Comparison of ENCODE assay signal across 19 mouse cellular contexts in the genomic region with DNA sequence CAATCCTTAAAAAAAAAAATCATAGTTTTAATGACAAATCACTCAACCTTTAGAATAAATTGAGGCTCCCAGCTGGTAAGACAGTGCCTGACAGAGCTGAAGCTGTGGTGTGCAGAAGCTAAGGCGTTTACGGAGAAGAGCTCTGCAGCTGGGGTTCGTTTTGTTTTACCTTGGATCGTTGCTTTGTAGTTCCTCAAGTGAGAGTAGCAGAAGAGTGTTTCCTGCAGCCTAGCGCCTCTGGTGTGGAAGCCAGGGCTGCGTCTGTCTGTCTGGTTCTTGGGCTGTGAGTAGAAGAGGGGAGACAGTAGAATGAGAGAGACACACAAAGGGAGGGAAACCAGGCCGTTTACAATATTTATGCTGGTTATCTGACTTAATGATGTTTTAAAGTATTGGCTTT.
"Had no signal": no experiment of that assay in that cellular context is flagged by ENCODE, and none has a peak within 500 bp of the region (broad histone marks: within the 10 kb centered on the region; RNA-seq: fewer than 3 reads in every experiment).

No protein-coding gene starts in this region.

- DNase-seq: kidney, adult 18-20 months; kidney, adult 9 months; kidney, postnatal 14 days; layer of hippocampus, adult 9-11 months; liver; lung, adult 18-20 months; lung, postnatal 10 days; lung, postnatal 36 days; thymus, adult 2 months; thymus, postnatal 14 days; thymus, postnatal 4 days had no signal

- H3K4me3 ChIP-seq: layer of hippocampus, adult 2 months; limb, embryonic 10.5 days; limb, embryonic 13.5 days; liver, embryonic 12.5 days; liver, embryonic 15.5 days; lung, embryonic 15.5 days had no signal

- H3K4me1 ChIP-seq: limb, embryonic 10.5 days; limb, embryonic 13.5 days; liver, embryonic 12.5 days; liver, embryonic 15.5 days had no signal

- H3K36me3 ChIP-seq: limb, embryonic 10.5 days; limb, embryonic 13.5 days; liver, embryonic 12.5 days; liver, embryonic 15.5 days; lung, embryonic 15.5 days had no signal

- H3K4me2 ChIP-seq: limb, embryonic 13.5 days; liver, embryonic 12.5 days; liver, embryonic 15.5 days; lung, embryonic 15.5 days had no signal

- ATAC-seq: intestine, embryonic 16.5 days; liver, embryonic 12.5 days had no signal

- H3K27me3 ChIP-seq: liver, embryonic 15.5 days; lung, embryonic 15.5 days had no signal

- H3K9ac ChIP-seq: limb, embryonic 13.5 days; liver, embryonic 12.5 days; liver, embryonic 15.5 days; lung, embryonic 15.5 days had no signal

- H3K27ac ChIP-seq: layer of hippocampus, adult 2 months; limb, embryonic 10.5 days; limb, embryonic 13.5 days; liver, embryonic 12.5 days; liver, embryonic 15.5 days; lung, embryonic 15.5 days; stomach, postnatal 0 days had no signal

- H3K9me3 ChIP-seq: limb, embryonic 10.5 days; limb, embryonic 13.5 days; liver, embryonic 12.5 days; liver, embryonic 15.5 days; lung, embryonic 15.5 days had no signal
